Mouse (Mus musculus) olfactory bulb, adult 2 months (tissue): Measurements from ENCODE around the gene Sh3yl1.

Source experiments
- CTCF ChIP-seq: fragments of 200-500 bp; IDR thresholded peaks from 2 replicates; pipeline ENCODE4 v1.5.1; 2012; ENCODE audit warnings: low read depth, mild to moderate bottlenecking, low read length, moderate library complexity; ENCODE audit not compliant: insufficient read depth
- POLR2A ChIP-seq: fragments of 200-500 bp; IDR thresholded peaks from 2 replicates; pipeline ENCODE4 v1.6.1; 2012; ENCODE audit warnings: mild to moderate bottlenecking, low read depth, low read length, moderate library complexity; ENCODE audit not compliant: insufficient read depth

DNA sequence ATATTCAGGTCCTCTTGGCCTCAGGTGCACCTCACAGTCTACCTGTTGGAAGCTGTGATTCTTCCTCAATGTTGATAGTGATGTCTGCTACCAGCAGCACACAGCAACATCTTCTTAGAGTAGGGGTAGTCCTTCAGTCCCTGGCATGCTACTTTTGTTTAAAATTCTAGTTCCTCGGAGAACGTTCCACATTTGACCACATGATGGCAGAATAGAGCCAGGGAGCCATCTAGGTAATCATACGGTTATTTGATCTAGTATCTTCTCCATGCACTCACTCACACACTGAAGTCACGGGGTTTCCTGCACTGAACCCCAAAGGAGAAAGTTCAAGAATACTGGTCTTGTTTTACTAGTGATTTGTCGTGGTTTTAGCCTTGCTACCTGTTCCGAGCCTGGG is 96.7 kb downstream of the Sh3yl1 start:
- TF ChIP-seq CTCF, result no peak
- no peak for TF ChIP-seq POLR2A
